Mouse (Mus musculus): ENCODE measurements around the gene Sypl2. TPM values are rescaled to one million over a fixed set of nuclear protein-coding genes. Genes with fewer than 3 reads are reported as not detected.
A peak's percentile ranks its signal among the peaks of the same experiment; 100 is the strongest.

Sypl2 gene
- polyA plus RNA-seq, 1 experiment, result 2.3 TPM

DNA sequence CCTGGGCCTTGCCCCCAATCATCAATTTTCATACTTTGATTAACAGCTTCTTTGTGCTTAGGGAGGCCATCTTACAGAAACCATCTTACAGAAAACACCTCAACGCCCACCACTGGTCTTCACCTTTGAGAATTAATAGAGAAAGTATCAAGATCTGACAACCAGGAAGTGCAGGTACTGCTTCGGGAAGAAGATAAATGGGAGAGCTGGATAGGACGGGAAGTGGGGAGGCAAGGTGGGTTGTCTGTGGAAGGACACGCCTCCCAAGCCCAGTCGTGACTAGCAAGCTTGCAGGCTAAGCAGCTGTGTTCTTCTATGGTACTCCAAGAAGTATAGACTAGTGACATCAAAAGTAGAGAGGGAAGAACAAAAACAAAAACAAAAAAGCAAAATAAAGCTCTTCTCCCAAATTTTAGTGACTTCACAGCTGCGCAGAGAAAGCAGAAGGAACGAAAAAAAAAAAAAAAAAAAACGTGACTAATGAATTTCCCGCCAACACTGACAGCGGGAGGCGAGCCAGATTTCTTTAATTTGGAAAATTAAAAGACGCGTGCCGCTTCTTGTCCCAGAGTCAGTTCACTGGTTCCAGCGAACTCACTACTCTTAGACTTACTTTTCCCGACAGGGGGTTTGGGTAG lies 40.9 kb downstream of the Sypl2 start:
- 3% methylated on average over 16 of the region's 16 CpGs for WGBS
- no peak for DNase-seq (ENCODE audit: low read depth, low spot score)

DNA sequence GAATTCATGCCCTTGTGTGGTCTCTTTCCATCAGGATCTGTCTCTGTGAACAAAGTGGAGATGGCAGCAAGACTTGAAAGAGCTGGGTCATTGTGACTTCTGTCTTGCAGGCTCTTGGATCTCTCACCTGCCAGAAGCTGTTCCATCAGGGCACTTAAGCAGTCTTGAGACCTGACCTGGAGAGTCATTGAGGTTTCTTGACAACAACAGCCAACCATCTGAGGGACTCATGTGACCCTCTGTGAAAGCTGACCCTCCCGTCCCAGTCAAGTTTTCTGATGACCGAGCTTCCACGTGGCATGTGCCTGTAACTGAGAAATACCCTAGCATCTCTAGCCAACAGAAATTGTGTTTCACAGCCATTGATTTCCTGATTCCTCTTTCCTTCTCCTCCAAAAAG lies 41.7 kb downstream of the Sypl2 start:
- no peak for DNase-seq (ENCODE audit: low read depth, low spot score)
- WGBS, result 86% methylated on average over 3 of the region's 3 CpGs

DNA sequence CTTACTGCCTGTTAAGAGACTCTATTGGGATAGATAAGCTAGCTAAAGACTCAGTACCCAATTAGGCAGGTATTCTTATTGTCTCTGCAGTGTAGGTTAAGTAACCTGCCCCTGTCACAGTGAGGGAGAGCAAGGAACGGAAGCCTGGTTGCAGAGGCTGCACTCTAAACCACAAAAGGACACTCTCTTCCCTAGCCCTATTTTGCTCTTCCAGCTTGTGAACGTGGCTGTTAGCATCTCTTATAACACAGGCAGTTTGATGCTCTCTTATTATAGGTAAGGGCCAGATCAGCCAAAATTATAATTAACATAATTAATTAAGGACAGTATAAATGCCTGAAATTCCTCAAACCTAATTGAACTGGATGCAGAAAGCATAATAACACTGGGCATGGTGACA lies 45.9 kb downstream of the Sypl2 start:
- no peak for DNase-seq (ENCODE audit: low read depth, low spot score)
- WGBS, result 64% methylated on average over 2 of the region's 2 CpGs

DNA sequence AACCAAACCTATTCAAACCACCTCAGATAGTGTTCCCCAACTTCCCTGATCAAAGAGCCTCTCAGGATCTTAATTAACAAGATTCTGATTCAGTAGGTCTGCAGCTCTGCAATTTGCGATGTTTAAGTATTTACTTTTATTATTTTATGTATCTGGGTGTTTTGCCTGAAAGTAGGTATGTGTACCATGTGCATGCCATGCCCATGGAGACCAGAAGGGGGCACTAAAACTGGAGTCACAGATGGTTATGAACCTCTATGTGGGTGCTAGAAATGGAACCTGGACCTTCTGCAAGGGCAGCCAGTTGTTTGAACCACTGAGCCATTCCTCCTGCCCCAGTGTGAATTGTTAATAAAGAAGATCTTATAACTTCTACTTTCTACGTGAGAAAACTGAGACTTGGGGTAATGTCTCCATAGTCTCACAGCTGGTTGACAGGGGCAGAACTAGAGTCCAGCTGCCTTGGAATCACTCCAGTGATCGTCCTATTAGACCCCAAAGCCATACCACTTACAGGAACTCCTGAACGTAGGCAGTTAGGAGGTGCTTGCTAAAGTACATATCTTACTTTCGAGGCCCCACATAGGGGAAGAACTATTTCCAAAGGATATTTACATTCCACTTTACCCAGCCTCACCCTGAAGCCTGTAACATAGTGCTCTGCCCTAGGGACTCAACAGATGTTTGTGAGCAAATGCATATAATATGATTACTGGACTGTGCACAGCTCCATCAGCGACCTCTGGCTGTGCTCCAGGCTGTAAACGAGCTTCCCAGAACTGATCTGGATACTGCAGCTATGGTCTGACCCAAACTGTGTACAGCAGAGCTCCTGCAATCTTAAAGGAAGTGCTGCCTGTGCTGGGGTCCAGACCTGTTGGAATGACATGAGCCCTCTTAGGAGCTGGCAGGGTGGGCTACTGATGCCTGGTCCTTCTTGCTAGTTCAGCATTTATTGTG lies 47.4 kb downstream of the Sypl2 start:
- DNase-seq (ENCODE audit: low read depth, low spot score), result no peak
- 39% methylated on average over 7 of the region's 7 CpGs for WGBS

GRCm38 (mm10) chr3:108174672-108175531 lies 51.5 kb downstream of the Sypl2 start:
- WGBS, result 37% methylated on average over 14 of the region's 14 CpGs
- DNase-seq (ENCODE audit: low read depth, low spot score), result no peak

- no peak for DNase-seq (ENCODE audit: low read depth, low spot score)
- WGBS, result 60% methylated on average over 3 of the region's 3 CpGs
These were observed 57.2 kb downstream of the Sypl2 start for GRCm38 (mm10) chr3:108169199-108169598.

GRCm38 (mm10) chr3:108167499-108167898 lies 58.9 kb downstream of the Sypl2 start:
- WGBS, result 63% methylated on average over 14 of the region's 14 CpGs
- no peak for DNase-seq (ENCODE audit: low read depth, low spot score)

GRCm38 (mm10) chr3:108166486-108167211 lies 59.8 kb downstream of the Sypl2 start:
- 44% methylated on average over 11 of the region's 11 CpGs for WGBS
- DNase-seq (ENCODE audit: low read depth, low spot score), result no peak

- WGBS, result 43% methylated on average over 10 of the region's 10 CpGs
- DNase-seq (ENCODE audit: low read depth, low spot score), result no peak
These were observed 60.7 kb downstream of the Sypl2 start for GRCm38 (mm10) chr3:108165532-108166315.

- WGBS, result 14% methylated on average over 9 of the region's 9 CpGs
These were observed 61.6 kb downstream of the Sypl2 start for GRCm38 (mm10) chr3:108164807-108165206.

GRCm38 (mm10) chr3:108164091-108164490 lies 62.4 kb downstream of the Sypl2 start:
- no peak for DNase-seq (ENCODE audit: low read depth, low spot score)
- 55% methylated on average over 5 of the region's 5 CpGs for WGBS

More at GRCm38 (mm10) chr3:108164807-108165206, 61.6 kb downstream of the Sypl2 start:
- DNase-seq (ENCODE audit: low read depth, low spot score), result peak; percentile 59

Other genes with a start within 250 kb of the Sypl2 start
- gene Gstm2, start 240.2 kb downstream of the Sypl2 start, polyA plus RNA-seq (2012; rRNA removed), result 40.2 and 44.1 TPM in 2 replicates
- 109 and 157 TPM in 2 replicates for gene Gstm1, start 208.7 kb downstream of the Sypl2 start, polyA plus RNA-seq (2012; rRNA removed)
- 9.9 and 10.0 TPM in 2 replicates for gene Gstm4, start 181.8 kb downstream of the Sypl2 start, polyA plus RNA-seq (2012; rRNA removed)
- 82.4 and 101 TPM in 2 replicates for gene Ampd2, start 140.0 kb downstream of the Sypl2 start, polyA plus RNA-seq (2012; rRNA removed)
- 1.6 and 2.1 TPM in 2 replicates for gene Gnat2, start 133.9 kb downstream of the Sypl2 start, polyA plus RNA-seq (2012; rRNA removed)
- gene Gnai3, start 80.5 kb downstream of the Sypl2 start, polyA plus RNA-seq (2012; rRNA removed), result 35.7 and 47.2 TPM in 2 replicates
- 0.04 TPM in 2 replicates for gene Gpr61, start 71.8 kb downstream of the Sypl2 start, polyA plus RNA-seq (2012; rRNA removed)
- gene Amigo1, start 40.3 kb downstream of the Sypl2 start, polyA plus RNA-seq (2012; rRNA removed), result 7.3 and 11.9 TPM in 2 replicates
- gene Cyb561d1, start 25.4 kb downstream of the Sypl2 start, polyA plus RNA-seq (2012; rRNA removed), result 9.9 and 10.8 TPM in 2 replicates
- 6.2 and 7.2 TPM in 2 replicates for gene Atxn7l2, start 15.7 kb downstream of the Sypl2 start, polyA plus RNA-seq (2012; rRNA removed)
- 86.3 and 92.7 TPM in 2 replicates for gene Psma5, start 30.3 kb upstream of the Sypl2 start, polyA plus RNA-seq (2012; rRNA removed)
- 52.4 and 52.6 TPM in 2 replicates for gene Sort1, start 57.4 kb upstream of the Sypl2 start, polyA plus RNA-seq (2012; rRNA removed)
- not detected in 2 replicates for gene Mybphl, start 138.3 kb upstream of the Sypl2 start, polyA plus RNA-seq (2012; rRNA removed)
- 7.0 and 7.7 TPM in 2 replicates for gene Psrc1, start 157.2 kb upstream of the Sypl2 start, polyA plus RNA-seq (2012; rRNA removed)
- 1.8 and 2.2 TPM in 2 replicates for gene Celsr2, start 188.9 kb upstream of the Sypl2 start, polyA plus RNA-seq (2012; rRNA removed)
- 40.1 and 40.6 TPM in 2 replicates for gene Sars, start 218.6 kb upstream of the Sypl2 start, polyA plus RNA-seq (2012; rRNA removed)